Mouse (Mus musculus): ENCODE data around the gene Aqp12.
"Not testable (repeated sequence)": the region's sequence is repeated elsewhere in the genome, so short reads cannot be mapped to it uniquely, and the experiment has no call there.

Gene Aqp12

GRCm38 (mm10) chr1:93006061-93006460, at the start of gene Aqp12:
Gene Aqp12 (plus strand): TSS chr1:93006334.
- DNase-seq (ENCODE audit: low spot score in 2 of 2): no peak

- peak; percentile 39 to 49 for DNase-seq (ENCODE audit: low spot score in 2 of 2)
Measured at GRCm38 (mm10) chr1:92956571-92957335, 49.4 kb upstream of the Aqp12 start.

- DNase-seq (ENCODE audit: low spot score in 2 of 2): no peak
Measured at GRCm38 (mm10) chr1:92958999-92959398, 47.1 kb upstream of the Aqp12 start.

GRCm38 (mm10) chr1:92970791-92971190, 35.3 kb upstream of the Aqp12 start:
- DNase-seq (ENCODE audit: low spot score in 2 of 2): not testable (repeated sequence)

GRCm38 (mm10) chr1:92971879-92972795, 34.0 kb upstream of the Aqp12 start:
- no peak for DNase-seq (ENCODE audit: low spot score in 2 of 2)

GRCm38 (mm10) chr1:92972854-92973253, 33.3 kb upstream of the Aqp12 start:
- no peak for DNase-seq (ENCODE audit: low spot score in 2 of 2)

GRCm38 (mm10) chr1:92976141-92976566, 30.0 kb upstream of the Aqp12 start:
- no peak for DNase-seq (ENCODE audit: low spot score in 2 of 2)

GRCm38 (mm10) chr1:92978645-92979044, 27.5 kb upstream of the Aqp12 start:
- no peak for DNase-seq (ENCODE audit: low spot score in 2 of 2)

GRCm38 (mm10) chr1:92979073-92979602, 27.0 kb upstream of the Aqp12 start:
- no peak for DNase-seq (ENCODE audit: low spot score in 2 of 2)

- DNase-seq (ENCODE audit: low spot score in 2 of 2): no peak
Measured at GRCm38 (mm10) chr1:92981056-92981845, 24.9 kb upstream of the Aqp12 start.

- no peak for DNase-seq (ENCODE audit: low spot score in 2 of 2)
Measured at GRCm38 (mm10) chr1:92982931-92983605, 23.1 kb upstream of the Aqp12 start.

- no peak for DNase-seq (ENCODE audit: low spot score in 2 of 2)
Measured at GRCm38 (mm10) chr1:92984999-92985398, 21.1 kb upstream of the Aqp12 start.

- DNase-seq (ENCODE audit: low spot score in 2 of 2): no peak
Measured at GRCm38 (mm10) chr1:92988894-92989293, 17.2 kb upstream of the Aqp12 start.

GRCm38 (mm10) chr1:92989891-92990290, 16.2 kb upstream of the Aqp12 start:
- DNase-seq (ENCODE audit: low spot score in 2 of 2): no peak

- no peak for DNase-seq (ENCODE audit: low spot score in 2 of 2)
Measured at GRCm38 (mm10) chr1:92992214-92992855, 13.8 kb upstream of the Aqp12 start.

- no peak for DNase-seq (ENCODE audit: low spot score in 2 of 2)
Measured at GRCm38 (mm10) chr1:92992880-92993279, 13.3 kb upstream of the Aqp12 start.

GRCm38 (mm10) chr1:93009196-93009595, 3.1 kb downstream of the Aqp12 start:
- DNase-seq (ENCODE audit: low spot score in 2 of 2): no peak

GRCm38 (mm10) chr1:93010731-93011130, 4.6 kb downstream of the Aqp12 start:
- peak in 1 of 2 experiments; percentile 2 for DNase-seq (ENCODE audit: low spot score in 2 of 2)

- DNase-seq (ENCODE audit: low spot score in 2 of 2): no peak
Measured at GRCm38 (mm10) chr1:93012103-93012585, 6.0 kb downstream of the Aqp12 start.

- no peak for DNase-seq (ENCODE audit: low spot score in 2 of 2)
Measured at GRCm38 (mm10) chr1:93013367-93013766, 7.2 kb downstream of the Aqp12 start.

Measured in urinary bladder, adult 18-20 months (tissue).